Mouse (Mus musculus) midbrain, embryonic 13.5 days (tissue): Measurements from ENCODE around the gene Cldn7. TPM values are rescaled to one million over a fixed set of nuclear protein-coding genes. Genes with fewer than 3 reads are reported as not detected.
A peak's percentile ranks its signal among the peaks of the same experiment; 100 is the strongest.
"Not testable (repeated sequence)": the region's sequence is repeated elsewhere in the genome, so short reads cannot be mapped to it uniquely, and the experiment has no call there.

Experiments
- ATAC-seq: fragments of 200-750 bp; cut with Nextera tagmentation; 2 replicates; pipeline ENCODE4 v1.8.0; 2017; ENCODE audit warnings: mild to moderate bottlenecking, moderate TSS enrichment, moderate library complexity
- H3K27ac ChIP-seq: fragments of 300-500 bp; sonication (generic); 2 replicates; pipeline ENCODE4 v1.5.1; 2015; ENCODE audit warnings: inconsistent platforms, mild to moderate bottlenecking, moderate library complexity
- H3K27me3 ChIP-seq: fragments of 300-500 bp; sonication (generic); 2 replicates; pipeline ENCODE4 v1.6.1; 2015; ENCODE audit warnings: mild to moderate bottlenecking, inconsistent platforms
- H3K36me3 ChIP-seq: fragments of 300-500 bp; sonication (generic); 2 replicates; pipeline ENCODE4 v1.6.1; 2015; ENCODE audit warnings: mild to moderate bottlenecking, inconsistent platforms
- H3K4me1 ChIP-seq: fragments of 300-500 bp; sonication (generic); replicated peaks from 2 replicates; pipeline ENCODE4 v1.6.1; 2015; ENCODE audit warnings: inconsistent platforms
- H3K4me2 ChIP-seq: fragments of 300-500 bp; sonication (generic); replicated peaks from 2 replicates; pipeline ENCODE4 v1.6.1; 2015; ENCODE audit warnings: moderate library complexity, mild to moderate bottlenecking, inconsistent platforms
- H3K4me3 ChIP-seq: fragments of 300-500 bp; sonication (generic); replicated peaks from 2 replicates; pipeline ENCODE4 v1.5.1; 2015; ENCODE audit warnings: mild to moderate bottlenecking, inconsistent platforms
- H3K9ac ChIP-seq: fragments of 300-500 bp; sonication (generic); replicated peaks from 2 replicates; pipeline ENCODE4 v1.6.1; 2015; ENCODE audit warnings: mild to moderate bottlenecking, inconsistent platforms
- H3K9me3 ChIP-seq: fragments of 300-500 bp; sonication (generic); 2 replicates; pipeline ENCODE4 v1.6.1; 2016; ENCODE audit warnings: mild to moderate bottlenecking, inconsistent platforms
- WGBS: fragments of 180-500 bp; shearing (Covaris S2); methylation state at CpG from one replicate; pipeline ENCODE4 v1.1.7; 2015; 5-methylcytosine and 5-hydroxymethylcytosine counted together
- polyA plus RNA-seq: library from polyadenylated mRNA; unstranded; fragments of >200 nt; fragmentation: Nextera tagmentation; extraction: Ambion mirVana; gene quantifications from 2 replicates; pipeline ENCODE4 v1.2.1, GENCODE M21; 2015

Cldn7 gene
- polyA plus RNA-seq, 1 experiment from 2014 or later = 0.32 TPM

DNA sequence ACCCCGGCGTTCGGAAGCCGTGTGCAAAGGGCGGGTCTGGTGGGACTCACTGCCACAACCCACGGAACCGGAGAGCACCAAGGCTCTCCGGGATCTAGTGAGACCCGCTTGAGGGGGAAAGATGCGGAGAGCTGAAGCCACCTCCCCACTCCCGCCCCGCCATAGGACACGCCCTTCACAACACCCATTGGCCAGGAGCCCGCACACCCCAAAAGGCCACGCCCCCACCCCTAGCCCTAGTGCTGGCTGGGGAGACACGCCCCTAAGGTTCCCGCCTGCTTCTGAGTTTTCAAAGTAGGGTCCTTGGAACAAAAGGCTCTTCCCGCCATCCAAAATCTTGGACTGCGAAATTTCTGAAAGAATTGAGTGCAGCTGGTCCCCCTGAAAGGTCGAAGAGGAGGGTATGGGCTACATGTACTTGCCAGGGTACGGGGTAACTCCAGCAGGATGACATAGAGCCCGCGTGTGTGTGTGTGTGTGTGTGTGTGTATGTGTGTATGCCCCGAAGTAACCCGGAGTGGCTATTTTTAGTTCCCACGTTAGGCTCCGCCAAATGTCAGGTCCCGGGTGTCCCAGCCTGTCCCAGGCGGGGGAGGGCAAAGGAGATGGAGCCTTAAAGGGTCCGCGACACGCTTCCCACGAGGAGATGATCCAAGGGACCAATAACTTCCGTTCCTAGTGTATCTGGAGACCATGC, 16.4 kb upstream of the Cldn7 start, which contains the start of gene Slc2a4:
Gene Slc2a4, minus strand, starts transcription at position 123 of the 697 bp plus-strand sequence.
- peak; percentile 94 for ATAC-seq

GRCm38 (mm10) chr11:69948763-69949150, 15.8 kb upstream of the Cldn7 start:
- ATAC-seq = peak; percentile 71
- Histone ChIP-seq H3K4me2 (peak overlapping the region; percentile 59), H3K9me3 (no peaks in the 10 kb centered on the region), H3K9ac (no peak overlapping the region; the same call in 1 of the 2 replicates), H3K27ac (peak overlapping the region; percentile 49), H3K4me1 (peaks cover 16% of the 10 kb centered on the region), H3K36me3 (no peaks in the 10 kb centered on the region), H3K4me3 (peak overlapping the region; percentile 44), H3K27me3 (0 out of 2 replicates have a peak, but pooled peaks cover 18% of the 10 kb centered on the region)
- WGBS = under 1% methylated on average over 14 of the region's 14 CpGs

More for the DNA sequence above, 16.4 kb upstream of the Cldn7 start, which contains the start of gene Slc2a4:
- under 1% methylated on average over 34 of the region's 34 CpGs for WGBS
- H3K27me3 ChIP-seq = 0 out of 2 replicates have a peak, but pooled peaks cover 18% of the 10 kb centered on the region
- H3K27ac ChIP-seq = peak within 1 kb of the TSS; percentile 49
- H3K4me2 ChIP-seq = peak within 1 kb of the TSS; percentile 59
- H3K4me1 ChIP-seq = peaks cover 16% of the 10 kb centered on the region
- no peaks in the 10 kb centered on the region for H3K9me3 ChIP-seq
- peak within 1 kb of the TSS; percentile 46 for H3K9ac ChIP-seq
- no peaks in the 10 kb centered on the region for H3K36me3 ChIP-seq
- peak within 1 kb of the TSS; percentile 44 for H3K4me3 ChIP-seq

DNA sequence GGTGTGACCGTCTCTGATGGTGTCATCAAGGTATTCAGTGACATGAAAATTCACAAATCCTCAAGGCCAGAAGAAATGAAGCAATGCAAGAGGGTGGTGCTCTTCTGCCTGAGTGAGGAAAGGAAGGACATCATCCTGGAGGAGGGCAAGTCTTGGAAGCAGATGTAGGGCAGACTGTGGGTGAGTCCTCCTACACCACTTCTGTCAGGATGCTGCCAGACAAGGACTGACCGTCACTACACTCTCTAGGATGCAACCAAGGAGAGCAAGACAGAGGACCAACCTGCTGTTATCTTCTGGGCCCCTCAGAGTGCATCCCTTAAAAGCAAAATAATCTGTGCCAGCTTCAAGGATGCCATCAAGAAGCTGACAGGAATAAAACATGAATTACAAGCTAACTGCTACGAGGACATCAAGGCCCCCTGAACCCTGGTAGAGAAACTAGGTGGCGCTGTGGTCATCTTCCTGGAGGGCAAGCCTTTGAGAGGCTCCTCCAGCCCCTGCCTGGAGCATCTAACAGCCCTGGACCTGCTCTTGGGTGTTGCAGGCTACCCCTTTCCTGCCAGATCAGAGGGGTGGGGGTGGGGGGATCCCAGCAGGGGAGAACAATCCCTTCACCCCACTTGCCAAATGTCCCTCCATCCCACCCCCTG, 13.6 kb upstream of the Cldn7 start:
- 0 out of 2 replicates have a peak, but pooled peaks cover 18% of the 10 kb centered on the region for H3K27me3 ChIP-seq

GRCm38 (mm10) chr11:69952274-69952673, 12.3 kb upstream of the Cldn7 start:
- H3K36me3 ChIP-seq = no peaks in the 10 kb centered on the region
- H3K9ac ChIP-seq = no peak overlapping the region
- H3K9me3 ChIP-seq = no peaks in the 10 kb centered on the region
- H3K27ac ChIP-seq = no peak overlapping the region
- H3K27me3 ChIP-seq = 0 out of 2 replicates have a peak, but pooled peaks cover 18% of the 10 kb centered on the region
- H3K4me2 ChIP-seq = no peak overlapping the region
- ATAC-seq = no peak
- no peak overlapping the region for H3K4me3 ChIP-seq
- WGBS = 40% methylated on average over 1 of the region's 1 CpGs
- H3K4me1 ChIP-seq = peaks cover 14% of the 10 kb centered on the region

More for the DNA sequence above, 13.6 kb upstream of the Cldn7 start:
- Histone ChIP-seq H3K4me1 (peaks cover 16% of the 10 kb centered on the region), H3K36me3 (no peaks in the 10 kb centered on the region), H3K9me3 (no peaks in the 10 kb centered on the region), H3K4me3 (no peak overlapping the region), H3K9ac (no peak overlapping the region), H3K4me2 (no peak overlapping the region), H3K27ac (no peak overlapping the region)
- no peak for ATAC-seq
- WGBS = 38% methylated on average over 4 of the region's 4 CpGs

DNA sequence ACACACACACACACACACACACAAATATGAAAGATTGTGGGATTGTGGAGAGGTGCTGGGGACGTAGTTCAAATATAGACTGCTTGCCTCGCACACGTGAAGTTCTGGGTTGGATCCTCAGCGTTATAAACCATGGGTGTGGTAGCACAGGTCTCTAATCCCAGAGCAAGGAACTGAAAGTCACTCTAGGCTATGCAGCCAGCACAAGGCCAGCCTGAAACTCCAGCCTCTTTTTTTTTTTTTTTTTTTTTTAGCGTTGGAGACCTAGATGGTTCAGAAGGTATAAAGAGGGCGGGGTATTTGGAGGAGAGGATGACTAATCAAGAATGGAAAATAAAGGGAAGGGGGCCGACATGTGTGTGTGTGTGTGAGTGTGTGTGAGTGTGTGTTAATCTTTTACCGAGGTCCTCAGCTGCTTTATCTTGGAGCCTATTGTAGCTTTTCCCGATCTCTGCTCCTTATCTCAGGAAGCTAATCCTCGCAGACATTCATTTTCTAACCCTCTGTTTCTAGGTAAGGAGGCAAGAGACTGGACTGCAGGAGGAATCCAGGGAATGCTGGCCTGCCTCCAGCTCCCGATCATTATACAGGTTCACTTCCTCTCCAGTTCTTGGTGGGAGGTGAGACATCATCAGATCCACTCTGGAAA, 11.2 kb upstream of the Cldn7 start:
- no peak for ATAC-seq
- H3K9me3 ChIP-seq = no peaks in the 10 kb centered on the region
- H3K4me3 ChIP-seq = no peak overlapping the region
- H3K9ac ChIP-seq = no peak overlapping the region
- 0 out of 2 replicates have a peak, but pooled peaks cover 21% of the 10 kb centered on the region for H3K27me3 ChIP-seq
- peaks cover 5% of the 10 kb centered on the region for H3K4me1 ChIP-seq
- WGBS = 68% methylated on average over 11 of the region's 11 CpGs
- H3K36me3 ChIP-seq = no peaks in the 10 kb centered on the region
- no peak overlapping the region for H3K27ac ChIP-seq
- H3K4me2 ChIP-seq = no peak overlapping the region

- H3K27ac ChIP-seq, H3K9ac ChIP-seq, ATAC-seq, H3K4me1 ChIP-seq, H3K36me3 ChIP-seq, H3K4me2 ChIP-seq, H3K9me3 ChIP-seq, H3K4me3 ChIP-seq: not testable (repeated sequence)
- H3K27me3 ChIP-seq = peaks cover 32% of the 10 kb centered on the region
- 82% methylated on average over 4 of the region's 4 CpGs for WGBS
Measured at GRCm38 (mm10) chr11:69955618-69956017, 9.0 kb upstream of the Cldn7 start.

DNA sequence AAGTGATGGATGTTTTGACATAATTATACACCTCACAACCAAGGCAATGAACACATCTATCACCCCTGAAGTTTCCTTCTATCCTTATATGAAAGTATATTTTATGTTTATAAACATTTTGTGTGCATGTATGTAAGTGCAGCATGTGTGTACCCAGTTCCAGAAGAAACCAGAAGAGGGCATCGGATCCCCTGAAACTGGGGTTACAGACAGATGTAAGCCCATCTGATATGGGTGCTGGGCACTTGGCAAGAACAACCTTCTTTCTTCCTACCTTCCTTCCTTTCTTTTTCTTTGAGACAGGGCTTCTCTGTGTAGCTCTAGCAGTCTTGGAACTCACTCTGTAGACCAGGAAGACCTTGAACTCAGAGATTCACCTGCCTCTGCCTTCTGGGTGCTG, 8.4 kb upstream of the Cldn7 start:
- Histone ChIP-seq H3K4me2 (no peak overlapping the region), H3K4me1 (no peaks in the 10 kb centered on the region), H3K4me3 (no peak overlapping the region), H3K9ac (no peak overlapping the region), H3K27me3 (peaks cover 32% of the 10 kb centered on the region), H3K27ac (no peak overlapping the region), H3K9me3 (no peaks in the 10 kb centered on the region), H3K36me3 (no peaks in the 10 kb centered on the region)
- WGBS = 67% methylated on average over 1 of the region's 1 CpGs
- no peak for ATAC-seq

GRCm38 (mm10) chr11:69960616-69961015, 4.0 kb upstream of the Cldn7 start:
- no peaks in the 10 kb centered on the region for H3K9me3 ChIP-seq
- WGBS = 22% methylated on average over 5 of the region's 5 CpGs
- H3K9ac ChIP-seq = no peak overlapping the region
- H3K4me1 ChIP-seq = peaks cover 6% of the 10 kb centered on the region; the same call in 1 of the 2 replicates
- H3K27me3 ChIP-seq = peaks cover 62% of the 10 kb centered on the region
- H3K4me2 ChIP-seq = no peak overlapping the region
- ATAC-seq = no peak
- no peak overlapping the region for H3K4me3 ChIP-seq
- H3K27ac ChIP-seq = no peak overlapping the region
- no peaks in the 10 kb centered on the region for H3K36me3 ChIP-seq

DNA sequence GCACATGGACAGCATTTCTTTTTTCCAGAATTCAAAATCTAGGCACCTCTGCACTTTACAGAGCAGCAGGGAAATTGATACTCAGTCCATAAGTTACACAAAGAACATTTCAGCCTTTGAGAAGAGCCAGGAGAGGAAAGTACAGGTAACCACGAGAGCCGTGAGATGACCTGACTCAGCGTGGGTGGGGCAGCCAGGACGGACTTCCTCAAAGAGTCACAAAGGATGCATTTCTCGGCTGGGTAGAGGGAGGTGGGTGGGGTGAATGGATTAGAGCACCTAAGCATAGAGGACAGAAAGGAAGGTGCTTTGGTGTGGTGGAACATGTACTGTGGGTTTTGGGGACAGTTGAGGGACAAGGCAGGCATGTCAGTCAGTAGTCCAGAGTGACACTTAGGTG, 2.7 kb upstream of the Cldn7 start:
- H3K27me3 ChIP-seq = peaks cover 75% of the 10 kb centered on the region

GRCm38 (mm10) chr11:69965271-69966005, 859 bp downstream of the Cldn7 start:
- Histone ChIP-seq H3K27me3 (peaks cover 85% of the 10 kb centered on the region), H3K27ac (no peak overlapping the region), H3K4me3 (peak overlapping the region; percentile 22), H3K4me2 (peak overlapping the region; percentile 47; the same call in 1 of the 2 replicates), H3K9ac (no peak overlapping the region), H3K36me3 (peaks cover 28% of the 10 kb centered on the region), H3K4me1 (peaks cover 17% of the 10 kb centered on the region), H3K9me3 (no peaks in the 10 kb centered on the region)
- ATAC-seq = no peak
- WGBS = 2% methylated on average over 49 of the region's 49 CpGs

More for the DNA sequence above, 2.7 kb upstream of the Cldn7 start:
- Histone ChIP-seq H3K36me3 (no peaks in the 10 kb centered on the region), H3K4me3 (no peak overlapping the region), H3K4me1 (peaks cover 15% of the 10 kb centered on the region), H3K9ac (no peak overlapping the region), H3K4me2 (no peak overlapping the region), H3K9me3 (no peaks in the 10 kb centered on the region), H3K27ac (no peak overlapping the region)
- 54% methylated on average over 5 of the region's 5 CpGs for WGBS
- ATAC-seq = no peak

DNA sequence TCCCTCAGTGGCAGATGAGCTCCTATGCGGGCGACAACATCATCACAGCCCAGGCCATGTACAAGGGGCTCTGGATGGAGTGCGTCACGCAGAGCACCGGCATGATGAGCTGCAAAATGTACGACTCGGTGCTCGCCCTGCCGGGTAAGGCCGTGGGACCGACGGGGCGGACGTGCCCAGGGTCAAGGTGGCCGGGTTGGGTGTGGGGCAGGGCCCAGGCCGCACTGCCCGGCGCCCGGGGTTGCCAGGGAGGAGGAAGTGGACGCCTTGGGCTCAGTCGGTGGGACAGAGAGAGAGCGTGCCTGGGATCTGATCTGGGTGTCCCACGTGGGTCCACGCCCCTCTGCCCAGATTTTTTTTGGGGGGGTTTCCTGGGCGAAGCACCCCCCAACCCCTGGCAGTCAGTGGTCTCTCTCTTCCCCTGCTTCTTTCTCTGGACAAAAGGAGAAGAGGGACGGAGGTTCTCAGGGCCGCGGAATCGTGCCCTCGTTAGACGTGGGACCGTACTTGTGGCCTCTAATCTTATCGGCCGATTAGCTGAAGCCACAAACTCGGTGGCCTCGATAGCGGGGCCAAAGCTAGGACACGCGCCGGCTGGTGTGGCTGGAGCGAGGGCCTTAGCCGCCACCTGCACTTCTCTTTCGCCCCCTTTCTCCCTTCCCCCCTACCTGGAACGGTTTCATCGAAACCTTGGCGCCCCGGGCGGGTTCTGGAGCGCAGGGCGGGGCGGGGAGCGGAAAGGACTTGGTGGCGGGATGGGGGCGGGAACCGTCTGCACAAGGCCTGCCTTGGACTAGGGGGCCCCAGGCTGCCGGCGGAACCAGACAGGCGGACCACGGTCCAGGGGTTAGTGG, 1.7 kb downstream of the Cldn7 start:
- Histone ChIP-seq H3K27ac (no peak overlapping the region), H3K4me2 (peak overlapping the region; percentile 47), H3K4me1 (peaks cover 17% of the 10 kb centered on the region), H3K27me3 (peaks cover 77% of the 10 kb centered on the region), H3K9me3 (no peaks in the 10 kb centered on the region), H3K9ac (peak overlapping the region; percentile 28; the same call in 1 of the 2 replicates), H3K4me3 (peak overlapping the region; percentile 22), H3K36me3 (peaks cover 32% of the 10 kb centered on the region)
- WGBS = 2% methylated on average over 59 of the region's 59 CpGs
- peak; percentile 55; the same call in 1 of the 2 replicates for ATAC-seq
